Mouse (Mus musculus): ENCODE data around the gene Cnot4.

DNA sequence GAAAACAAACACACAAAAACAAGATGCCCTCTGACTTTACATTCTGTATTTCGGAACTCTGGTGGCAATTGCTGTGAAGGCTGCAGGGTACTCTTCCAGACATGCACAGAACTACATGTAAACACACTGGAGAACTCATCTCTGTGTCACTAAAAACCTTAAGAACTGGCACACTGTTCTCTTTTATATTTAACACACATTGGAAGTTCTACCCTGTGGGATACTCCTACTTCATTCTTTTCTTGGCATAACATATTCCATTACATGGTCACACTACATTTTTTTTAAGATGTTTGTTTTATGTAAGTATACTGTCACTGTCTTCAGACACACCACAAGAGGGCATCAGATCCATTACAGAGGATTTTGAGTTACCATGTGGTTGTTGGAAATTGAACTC lies 31.1 kb downstream of the Cnot4 start:
- TF ChIP-seq CTCF (IDR thresholded peaks at IDR 0.05; ENCODE audit: borderline replicate concordance, control insufficient read depth, extremely low read depth, insufficient read depth, low read length, poor library complexity) (no peak), POLR2A (IDR thresholded peaks at IDR 0.05; ENCODE audit: control insufficient read depth, extremely low read depth, insufficient read depth, low read length, poor library complexity) (no peak)

All from thymus, adult 2 months (tissue).